Mouse (Mus musculus) limb, embryonic 14.5 days (tissue): ENCODE data around the gene Olfr111. TPM values are rescaled to one million over a fixed set of nuclear protein-coding genes. Genes with fewer than 3 reads are reported as not detected.

Experiments
- ATAC-seq: fragments of 200-750 bp; cut with Nextera tagmentation; 2 replicates; pipeline ENCODE4 v1.8.0; 2017; ENCODE audit warnings: low read depth, moderate number of reproducible peaks, moderate TSS enrichment; ENCODE audit not compliant: low FRiP score
- DNase-seq: peaks from one replicate; pipeline ENCODE4 v3.0.0-alpha.2; 2015; ENCODE audit warnings: low spot score
- H3K27ac ChIP-seq: fragments of 300-500 bp; sonication (generic); replicated peaks from 2 replicates; pipeline ENCODE4 v1.5.1; 2014; ENCODE audit warnings: low read depth, mild to moderate bottlenecking, low read length, moderate library complexity, mixed read lengths
- H3K27me3 ChIP-seq: fragments of 300-500 bp; sonication (generic); 2 replicates; pipeline ENCODE4 v1.6.1; 2014; ENCODE audit warnings: low read length, mixed read lengths; ENCODE audit not compliant: control insufficient read depth, insufficient read depth
- H3K36me3 ChIP-seq: fragments of 300-500 bp; sonication (generic); 2 replicates; pipeline ENCODE4 v1.6.1; 2014; ENCODE audit warnings: mild to moderate bottlenecking, low read length, moderate library complexity, mixed read lengths; ENCODE audit not compliant: control insufficient read depth, insufficient read depth
- H3K4me1 ChIP-seq: fragments of 300-500 bp; sonication (generic); 2 replicates; pipeline ENCODE4 v1.6.1; 2014; ENCODE audit warnings: antibody characterized with exemption, low read length, mixed read lengths; ENCODE audit not compliant: control insufficient read depth, insufficient read depth
- H3K4me2 ChIP-seq: fragments of 300-500 bp; sonication (generic); replicated peaks from 2 replicates; pipeline ENCODE4 v1.6.1; 2014; ENCODE audit warnings: low read depth, mild to moderate bottlenecking, low read length, moderate library complexity; ENCODE audit not compliant: severe bottlenecking
- H3K4me3 ChIP-seq: fragments of 300-500 bp; sonication (generic); replicated peaks from 2 replicates; pipeline ENCODE4 v1.5.1; 2014; ENCODE audit warnings: low read length
- H3K9ac ChIP-seq: fragments of 300-500 bp; sonication (generic); 2 replicates; pipeline ENCODE4 v1.6.1; 2014; ENCODE audit warnings: mild to moderate bottlenecking, low read depth, low read length, moderate library complexity; ENCODE audit not compliant: severe bottlenecking
- H3K9me3 ChIP-seq: fragments of 300-500 bp; sonication (generic); 2 replicates; pipeline ENCODE4 v1.6.1; 2016; ENCODE audit warnings: low read length; ENCODE audit not compliant: control insufficient read depth
- POLR2A ChIP-seq: fragments of 200-500 bp; IDR thresholded peaks from 2 replicates; pipeline ENCODE4 v1.8.0; 2012; ENCODE audit warnings: inconsistent platforms, mild to moderate bottlenecking, moderate library complexity, borderline replicate concordance; ENCODE audit not compliant: insufficient read depth, insufficient read length; ENCODE audit errors: extremely low read depth
- polyA plus RNA-seq, 2 experiments: library from polyadenylated mRNA; depleted of rRNA in 1 of 2; stranded (reverse) in 1 of 2; unstranded in 1 of 2; fragments of >200 nt; fragmentation: Nextera tagmentation in 1 of 2; extraction: Ambion mirVana in 1 of 2; gene quantifications; 2 replicates each; pipeline versions ENCODE4 v1.2.1 to v1.2.3; 2012 to 2014

Olfr111 gene
- polyA plus RNA-seq, 2 experiments, result 0.09 TPM; not detected in 1

DNA sequence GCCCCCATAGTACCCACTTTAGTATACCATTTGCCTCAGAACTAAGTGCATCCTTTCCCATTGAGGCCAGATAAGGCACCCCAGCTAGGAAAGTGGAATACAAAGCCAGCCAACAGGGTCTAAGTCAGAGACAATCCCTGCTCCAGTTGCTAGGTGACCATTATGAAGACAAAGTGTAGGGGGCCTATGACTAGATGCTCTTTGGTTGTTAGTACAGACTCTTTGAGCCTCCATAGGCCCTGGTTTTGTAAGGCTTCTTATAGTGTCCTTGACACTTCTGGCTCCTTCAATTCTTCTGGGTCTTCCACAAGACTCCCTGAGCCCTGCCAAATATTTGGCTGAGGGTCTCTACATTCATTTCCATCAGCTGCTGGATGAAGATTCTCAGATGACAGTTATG is 61.5 kb downstream of the Olfr111 start, which contains the start of gene Olfr112:
Gene Olfr112 (minus strand): TSS at position 101 of the 400 bp plus-strand sequence.
- Histone ChIP-seq H3K27me3 (no peaks in the 10 kb centered on the region), H3K36me3 (no peaks in the 10 kb centered on the region), H3K9me3 (no peaks in the 10 kb centered on the region), H3K4me3 (no peak within 1 kb of the TSS), H3K4me1 (no peaks in the 10 kb centered on the region), H3K9ac (no peak within 1 kb of the TSS), H3K27ac (no peak within 1 kb of the TSS), H3K4me2 (no peak within 1 kb of the TSS)
- ATAC-seq (no peak), DNase-seq (no peak)
- no peak for TF ChIP-seq POLR2A

DNA sequence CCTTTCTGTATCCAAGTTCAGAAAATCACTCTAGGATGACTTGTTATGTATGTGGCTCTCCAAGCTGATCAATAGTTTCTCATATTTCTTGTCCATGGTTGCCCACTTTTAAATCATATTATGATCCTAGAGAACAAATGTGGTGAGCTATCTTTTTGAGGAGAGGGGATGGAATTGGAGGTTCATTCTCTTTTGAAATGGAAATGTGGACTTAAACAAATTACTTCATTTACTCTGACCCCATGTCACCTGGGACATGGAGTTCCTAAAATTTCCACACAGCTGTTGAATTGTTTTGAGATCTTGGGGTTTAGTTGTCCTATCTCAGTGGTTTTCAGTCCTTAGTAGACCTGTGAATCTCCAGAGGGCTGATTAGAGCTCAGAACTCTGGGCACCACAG is 69.7 kb downstream of the Olfr111 start, which contains the start of gene Olfr113:
Gene Olfr113 (minus strand): TSS at position 101 of the 400 bp plus-strand sequence.
- Histone ChIP-seq H3K4me1 (no peaks in the 10 kb centered on the region), H3K27ac (no peak within 1 kb of the TSS), H3K9me3 (no peaks in the 10 kb centered on the region), H3K4me2 (no peak within 1 kb of the TSS), H3K9ac (no peak within 1 kb of the TSS), H3K27me3 (no peaks in the 10 kb centered on the region), H3K36me3 (no peaks in the 10 kb centered on the region), H3K4me3 (no peak within 1 kb of the TSS)
- TF ChIP-seq POLR2A, result no peak
- ATAC-seq (no peak), DNase-seq (no peak)

Other genes with a start within 250 kb of the Olfr111 start
- not detected in 2 replicates for gene Olfr98, start 244.3 kb upstream of the Olfr111 start, polyA plus RNA-seq (2012; rRNA removed)
- not detected in 2 replicates for gene Olfr98, start 244.3 kb upstream of the Olfr111 start, polyA plus RNA-seq (2014; fragmentation: Nextera tagmentation; extraction: Ambion mirVana)
- gene H2-M3, start 237.8 kb upstream of the Olfr111 start, polyA plus RNA-seq (2012; rRNA removed), result 1.00 and 1.4 TPM in 2 replicates
- 1.3 and 2.6 TPM in 2 replicates for gene H2-M3, start 237.8 kb upstream of the Olfr111 start, polyA plus RNA-seq (2014; fragmentation: Nextera tagmentation; extraction: Ambion mirVana)
- not detected in 2 replicates for gene Olfr99, start 224.6 kb upstream of the Olfr111 start, polyA plus RNA-seq (2012; rRNA removed)
- not detected in 2 replicates for gene Olfr99, start 224.6 kb upstream of the Olfr111 start, polyA plus RNA-seq (2014; fragmentation: Nextera tagmentation; extraction: Ambion mirVana)
- gene Olfr101, start 203.7 kb upstream of the Olfr111 start, polyA plus RNA-seq (2012; rRNA removed), result not detected in 2 replicates
- not detected in 2 replicates for gene Olfr101, start 203.7 kb upstream of the Olfr111 start, polyA plus RNA-seq (2014; fragmentation: Nextera tagmentation; extraction: Ambion mirVana)
- gene Olfr102, start 191.0 kb upstream of the Olfr111 start, polyA plus RNA-seq (2012; rRNA removed), result not detected in 2 replicates
- gene Olfr102, start 191.0 kb upstream of the Olfr111 start, polyA plus RNA-seq (2014; fragmentation: Nextera tagmentation; extraction: Ambion mirVana), result not detected in 2 replicates
- not detected in 2 replicates for gene Olfr103, start 168.3 kb upstream of the Olfr111 start, polyA plus RNA-seq (2012; rRNA removed)
- not detected in 2 replicates for gene Olfr103, start 168.3 kb upstream of the Olfr111 start, polyA plus RNA-seq (2014; fragmentation: Nextera tagmentation; extraction: Ambion mirVana)
- not detected in 2 replicates for gene Olfr104-ps, start 148.4 kb upstream of the Olfr111 start, polyA plus RNA-seq (2012; rRNA removed)
- gene Olfr104-ps, start 148.4 kb upstream of the Olfr111 start, polyA plus RNA-seq (2014; fragmentation: Nextera tagmentation; extraction: Ambion mirVana), result not detected in 2 replicates
- not detected in 2 replicates for gene Olfr105-ps, start 129.0 kb upstream of the Olfr111 start, polyA plus RNA-seq (2012; rRNA removed)
- gene Olfr105-ps, start 129.0 kb upstream of the Olfr111 start, polyA plus RNA-seq (2014; fragmentation: Nextera tagmentation; extraction: Ambion mirVana), result not detected in 2 replicates
- gene Olfr106-ps, start 117.6 kb upstream of the Olfr111 start, polyA plus RNA-seq (2012; rRNA removed), result not detected in 2 replicates
- not detected in 2 replicates for gene Olfr106-ps, start 117.6 kb upstream of the Olfr111 start, polyA plus RNA-seq (2014; fragmentation: Nextera tagmentation; extraction: Ambion mirVana)
- gene Olfr107, start 108.8 kb upstream of the Olfr111 start, polyA plus RNA-seq (2012; rRNA removed), result not detected in 2 replicates
- not detected in 2 replicates for gene Olfr107, start 108.8 kb upstream of the Olfr111 start, polyA plus RNA-seq (2014; fragmentation: Nextera tagmentation; extraction: Ambion mirVana)
- gene Olfr108, start 62.5 kb upstream of the Olfr111 start, polyA plus RNA-seq (2012; rRNA removed), result not detected in 2 replicates
- not detected in 2 replicates for gene Olfr108, start 62.5 kb upstream of the Olfr111 start, polyA plus RNA-seq (2014; fragmentation: Nextera tagmentation; extraction: Ambion mirVana)
- not detected in 2 replicates for gene Olfr109, start 49.1 kb upstream of the Olfr111 start, polyA plus RNA-seq (2012; rRNA removed)
- gene Olfr109, start 49.1 kb upstream of the Olfr111 start, polyA plus RNA-seq (2014; fragmentation: Nextera tagmentation; extraction: Ambion mirVana), result not detected in 2 replicates
- gene H2-M2, start 24.5 kb upstream of the Olfr111 start, polyA plus RNA-seq (2012; rRNA removed), result 0.06 and 0.13 TPM in 2 replicates
- 0.21 TPM in 1 of 2 replicates, not detected in the other for gene H2-M2, start 24.5 kb upstream of the Olfr111 start, polyA plus RNA-seq (2014; fragmentation: Nextera tagmentation; extraction: Ambion mirVana)
- not detected in 2 replicates for gene Olfr110, start 15.6 kb upstream of the Olfr111 start, polyA plus RNA-seq (2012; rRNA removed)
- not detected in 2 replicates for gene Olfr110, start 15.6 kb upstream of the Olfr111 start, polyA plus RNA-seq (2014; fragmentation: Nextera tagmentation; extraction: Ambion mirVana)
- not detected in 2 replicates for gene Olfr112, start 61.4 kb downstream of the Olfr111 start, polyA plus RNA-seq (2012; rRNA removed)
- gene Olfr112, start 61.4 kb downstream of the Olfr111 start, polyA plus RNA-seq (2014; fragmentation: Nextera tagmentation; extraction: Ambion mirVana), result not detected in 2 replicates
- gene Olfr113, start 69.6 kb downstream of the Olfr111 start, polyA plus RNA-seq (2012; rRNA removed), result not detected in 2 replicates
- gene Olfr113, start 69.6 kb downstream of the Olfr111 start, polyA plus RNA-seq (2014; fragmentation: Nextera tagmentation; extraction: Ambion mirVana), result not detected in 2 replicates
- gene Olfr114, start 84.7 kb downstream of the Olfr111 start, polyA plus RNA-seq (2012; rRNA removed), result not detected in 2 replicates
- not detected in 2 replicates for gene Olfr114, start 84.7 kb downstream of the Olfr111 start, polyA plus RNA-seq (2014; fragmentation: Nextera tagmentation; extraction: Ambion mirVana)
- gene Olfr115, start 119.1 kb downstream of the Olfr111 start, polyA plus RNA-seq (2012; rRNA removed), result not detected in 2 replicates
- not detected in 2 replicates for gene Olfr115, start 119.1 kb downstream of the Olfr111 start, polyA plus RNA-seq (2014; fragmentation: Nextera tagmentation; extraction: Ambion mirVana)
- gene Olfr116, start 119.2 kb downstream of the Olfr111 start, polyA plus RNA-seq (2012; rRNA removed), result not detected in 2 replicates
- not detected in 2 replicates for gene Olfr116, start 119.2 kb downstream of the Olfr111 start, polyA plus RNA-seq (2014; fragmentation: Nextera tagmentation; extraction: Ambion mirVana)
- not detected in 2 replicates for gene Olfr117, start 155.8 kb downstream of the Olfr111 start, polyA plus RNA-seq (2012; rRNA removed)
- not detected in 2 replicates for gene Olfr117, start 155.8 kb downstream of the Olfr111 start, polyA plus RNA-seq (2014; fragmentation: Nextera tagmentation; extraction: Ambion mirVana)
- not detected in 2 replicates for gene Olfr118, start 159.0 kb downstream of the Olfr111 start, polyA plus RNA-seq (2012; rRNA removed)
- not detected in 2 replicates for gene Olfr118, start 159.0 kb downstream of the Olfr111 start, polyA plus RNA-seq (2014; fragmentation: Nextera tagmentation; extraction: Ambion mirVana)
- gene Olfr119, start 188.5 kb downstream of the Olfr111 start, polyA plus RNA-seq (2012; rRNA removed), result not detected in 2 replicates
- gene Olfr119, start 188.5 kb downstream of the Olfr111 start, polyA plus RNA-seq (2014; fragmentation: Nextera tagmentation; extraction: Ambion mirVana), result not detected in 2 replicates
- not detected in 2 replicates for gene Olfr120, start 213.8 kb downstream of the Olfr111 start, polyA plus RNA-seq (2012; rRNA removed)
- gene Olfr120, start 213.8 kb downstream of the Olfr111 start, polyA plus RNA-seq (2014; fragmentation: Nextera tagmentation; extraction: Ambion mirVana), result not detected in 2 replicates
- gene Olfr121, start 240.8 kb downstream of the Olfr111 start, polyA plus RNA-seq (2012; rRNA removed), result not detected in 2 replicates
- not detected in 2 replicates for gene Olfr121, start 240.8 kb downstream of the Olfr111 start, polyA plus RNA-seq (2014; fragmentation: Nextera tagmentation; extraction: Ambion mirVana)